ENCODE assay signal across 9 mouse cellular contexts in genomic region chr4:81178047-81178781, GRCm38 (mm10).
DNase-seq lines count a peak whose midpoint lies in the region; ATAC-seq and TF ChIP-seq lines count a peak whose summit lies in the region.
"Had no signal": no experiment of that assay in that cellular context is flagged by ENCODE, and none has a peak within 500 bp of the region (broad histone marks: within the 10 kb centered on the region; RNA-seq: fewer than 3 reads in every experiment).

No protein-coding gene starts in this region.

- intact Hi-C loops in gastrocnemius, adult 2 months (cut with DNase I): loop anchor here (1.0 to 10.0 kb wide), 2 partner anchors 74 to 1757 kb away; no protein-coding TSS in a partner anchor

- TF ChIP-seq CTCF in gastrocnemius, adult 2 months (IDR thresholded peaks at IDR 0.05): no peak
- TF ChIP-seq CTCF in intestine, postnatal 0 days (IDR thresholded peaks at IDR 0.05; ENCODE audit: low read depth): peak; percentile 42

- no peak overlapping the region for H3K9ac ChIP-seq in intestine, postnatal 0 days (ENCODE audit: low read depth, low read length)

- H3K4me1 ChIP-seq in intestine, postnatal 0 days (replicated peaks; ENCODE audit: control insufficient read depth, insufficient read depth, low read length): 0 out of 2 replicates have a peak, but pooled peaks cover 3% of the 10 kb centered on the region

- no peaks in the 10 kb centered on the region for H3K36me3 ChIP-seq in intestine, postnatal 0 days (ENCODE audit: control insufficient read depth, insufficient read depth)

- H3K4me3 ChIP-seq in gastrocnemius, adult 2 months: no peak overlapping the region
- no peak overlapping the region for H3K4me3 ChIP-seq in intestine, postnatal 0 days (ENCODE audit: low read depth, low read length)

- no peak for DNase-seq in gastrocnemius, adult 2 months
- DNase-seq in gastrocnemius, postnatal 25 days: no peak
- DNase-seq in NIH3T3 (ENCODE audit: low read depth): peak; percentile 22
- DNase-seq in lung, postnatal 36 days: peak; percentile 31
- no peak for DNase-seq in thymus, adult 18-20 months
- no peak for DNase-seq in cerebellum, adult 11-12 months
- no peak for DNase-seq in natural killer cell, adult 2 months (ENCODE audit: low spot score in 2 of 2)

- H3K27me3 ChIP-seq in intestine, postnatal 0 days (replicated peaks; ENCODE audit: control insufficient read depth, insufficient read depth, low read length): no peaks in the 10 kb centered on the region
- H3K27me3 ChIP-seq: CH12.LX had no signal

- H3K27ac ChIP-seq in gastrocnemius, adult 2 months: peak overlapping the region; percentile 56
- H3K27ac ChIP-seq in intestine, postnatal 0 days (ENCODE audit: low read depth, low read length): no peak overlapping the region

- H3K9me3 ChIP-seq in intestine, postnatal 0 days (ENCODE audit: control insufficient read depth): no peaks in the 10 kb centered on the region

- H3K4me2 ChIP-seq in intestine, postnatal 0 days (replicated peaks; ENCODE audit: low read depth): 0 out of 2 replicates have a peak overlapping the region, but pooled peaks have one; percentile 17

- 54% methylated on average over 14 of the region's 14 CpGs for WGBS in intestine, postnatal 0 days

- ATAC-seq in intestine, postnatal 0 days: no peak

Comparison
In these comparisons a context has a peak if more than half of its experiments do, and no peak if none do; other contexts are left out.
1. DNase-seq: peak in NIH3T3 (single experiment) and lung, postnatal 36 days (single experiment); none in gastrocnemius, adult 2 months (single experiment), gastrocnemius, postnatal 25 days (single experiment), thymus, adult 18-20 months (0 of 2), cerebellum, adult 11-12 months (single experiment) and natural killer cell, adult 2 months (0 of 2).